Mouse (Mus musculus) natural killer cell, adult 2 months (primary cell): ENCODE results near the gene Inhbc.

Source experiments
- DNase-seq, 2 experiments: peaks; one replicate each; pipeline ENCODE4 v3.0.0; 2022; ENCODE audit warnings: low spot score in 2 of 2

The Inhbc gene

DNA sequence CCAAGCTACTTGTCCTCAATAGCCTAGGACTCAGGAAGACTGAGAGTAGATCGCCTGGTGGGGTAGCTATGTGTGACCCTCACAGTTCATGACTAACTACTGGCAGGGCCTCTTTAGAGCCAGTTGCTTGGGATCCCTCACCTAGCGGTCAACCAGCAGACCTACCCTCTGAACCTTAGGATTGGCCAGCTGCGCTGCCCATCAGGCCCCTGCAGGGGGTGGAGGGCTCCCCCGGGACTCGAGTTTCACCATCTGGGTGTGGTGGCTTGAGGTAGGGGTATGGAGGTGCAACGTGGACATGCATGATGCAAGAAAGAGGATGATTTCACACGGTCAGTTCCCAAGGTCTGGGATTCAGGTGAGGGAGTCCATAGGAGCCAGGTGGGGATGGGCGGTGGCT lies 18.5 kb downstream of the Inhbc start:
- no peak for DNase-seq

DNA sequence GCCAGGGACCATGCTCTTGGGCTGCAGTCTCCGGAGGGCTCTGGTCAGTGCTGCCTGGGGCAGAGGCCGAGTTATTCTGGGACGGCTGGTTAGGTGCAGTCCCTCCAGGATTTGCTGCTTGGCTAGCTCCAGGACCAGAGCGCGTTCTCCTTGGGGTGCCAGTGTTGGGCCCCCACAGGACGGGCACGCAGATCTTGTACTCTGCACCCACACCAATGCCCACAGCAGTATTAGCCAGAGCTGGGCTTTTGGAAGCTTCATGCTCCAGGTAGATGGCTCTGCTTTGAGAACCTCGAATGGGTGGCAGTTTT lies 19.0 kb downstream of the Inhbc start:
- DNase-seq: no peak

DNA sequence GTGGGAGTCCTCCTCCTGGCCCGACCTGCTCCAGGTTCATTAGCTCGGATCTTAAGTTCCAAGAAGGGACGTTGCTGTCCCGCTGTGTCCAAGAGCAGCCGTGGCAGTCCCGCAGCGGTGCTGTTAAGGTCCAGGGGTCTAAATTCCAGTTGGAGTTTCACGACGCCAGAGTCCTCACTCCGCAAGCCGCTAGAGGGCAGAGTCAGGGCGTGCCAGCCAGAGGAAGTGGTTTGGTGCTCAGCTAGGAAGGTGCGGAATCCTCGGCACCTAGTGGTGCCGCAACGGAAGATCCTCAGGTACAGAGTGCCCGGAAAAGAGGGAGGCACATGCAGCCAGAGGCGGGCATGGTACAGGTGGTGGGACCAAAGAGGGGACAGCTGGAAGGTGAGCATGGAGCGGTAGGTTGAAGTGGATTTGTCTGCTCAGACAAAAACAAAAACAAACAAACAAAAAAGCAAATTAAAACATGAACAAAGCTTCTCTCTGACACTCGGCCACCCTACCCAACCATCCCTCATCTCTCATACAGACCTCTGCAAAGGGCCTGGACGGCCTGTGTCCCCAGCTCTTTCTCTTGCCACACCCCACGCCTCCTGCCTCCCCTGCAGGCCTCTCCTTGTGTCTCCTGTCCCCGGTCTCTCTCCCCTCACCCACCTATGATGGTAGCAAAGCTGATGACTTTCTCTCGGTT lies 19.5 kb downstream of the Inhbc start:
- peak; percentile 44 to 63 for DNase-seq

DNA sequence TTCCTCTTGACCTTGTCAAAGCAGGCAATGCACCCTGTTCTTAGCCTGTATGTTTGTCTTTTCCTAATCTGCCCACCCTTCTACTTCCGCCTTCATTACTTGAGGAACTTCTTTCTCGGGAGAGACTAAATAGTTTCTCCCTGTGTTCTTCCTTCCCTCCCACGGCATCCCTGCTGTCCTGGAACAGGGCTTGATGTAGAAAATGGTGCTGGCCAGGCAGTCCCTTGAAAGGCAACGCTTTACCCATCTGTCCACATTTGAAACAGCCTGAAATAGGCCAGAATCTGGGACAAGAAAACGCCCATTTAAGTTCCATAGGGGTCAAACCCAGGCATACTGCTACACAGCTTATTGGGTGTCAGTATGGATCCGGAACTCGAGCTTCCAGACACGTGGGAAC lies 20.4 kb downstream of the Inhbc start:
- no peak for DNase-seq

DNA sequence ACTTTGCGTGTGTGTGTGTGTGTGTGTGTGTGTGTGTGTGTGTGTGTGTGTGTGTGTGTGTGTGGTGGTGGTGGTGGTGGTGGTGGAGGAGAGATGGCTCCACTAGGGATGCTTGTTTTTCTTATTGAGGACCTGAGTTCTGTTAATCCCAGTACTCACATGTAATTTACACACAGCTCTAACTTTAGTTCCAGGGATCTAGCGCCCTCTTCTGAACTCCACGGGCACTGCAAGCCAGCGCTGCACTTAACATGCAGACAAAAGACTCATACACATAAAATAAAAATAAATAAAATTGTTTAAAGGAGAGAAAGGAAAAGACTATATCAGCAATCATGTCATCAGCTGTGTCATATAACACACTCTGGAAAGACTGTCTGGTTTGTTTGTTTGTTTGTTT lies 21.3 kb downstream of the Inhbc start:
- DNase-seq: no peak

DNA sequence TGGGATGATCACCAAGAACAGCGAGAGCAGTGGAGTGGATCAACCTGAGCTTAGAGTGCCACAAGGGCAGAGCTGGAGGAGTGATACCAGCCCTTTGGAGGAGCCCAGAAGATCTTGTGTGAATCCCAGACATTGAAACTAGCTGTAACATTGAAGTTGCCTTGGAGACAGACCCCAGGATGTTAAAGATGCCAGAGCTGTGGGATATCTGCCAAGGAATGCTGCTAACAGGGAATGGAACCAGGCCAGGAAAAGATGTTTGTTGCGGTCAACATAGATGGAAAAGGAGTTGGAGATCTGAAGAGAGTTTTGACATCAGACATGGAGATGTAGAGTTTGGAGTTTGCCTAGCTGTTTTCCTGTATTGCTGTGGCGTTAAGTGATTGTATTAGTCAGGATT lies 24.1 kb downstream of the Inhbc start:
- DNase-seq: no peak

DNA sequence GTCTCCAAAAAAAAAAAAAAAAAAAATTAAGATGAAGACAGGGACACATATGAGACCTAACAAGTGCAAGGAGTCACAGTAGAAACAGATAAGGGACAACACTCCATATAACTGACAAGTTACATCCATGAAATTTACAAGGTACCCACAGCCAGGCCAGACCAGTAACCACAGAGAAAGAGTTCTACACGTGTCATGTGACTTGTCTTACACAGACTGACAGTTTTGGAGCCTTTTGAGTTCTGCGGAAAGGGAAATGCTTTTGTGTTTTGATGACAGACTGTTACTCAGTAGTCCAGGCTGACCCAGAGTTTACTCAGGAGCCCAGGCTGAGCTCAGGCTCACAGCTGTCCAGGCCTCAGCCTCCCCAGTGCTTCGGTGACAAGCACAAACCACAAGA lies 27.2 kb downstream of the Inhbc start:
- DNase-seq: no peak

DNA sequence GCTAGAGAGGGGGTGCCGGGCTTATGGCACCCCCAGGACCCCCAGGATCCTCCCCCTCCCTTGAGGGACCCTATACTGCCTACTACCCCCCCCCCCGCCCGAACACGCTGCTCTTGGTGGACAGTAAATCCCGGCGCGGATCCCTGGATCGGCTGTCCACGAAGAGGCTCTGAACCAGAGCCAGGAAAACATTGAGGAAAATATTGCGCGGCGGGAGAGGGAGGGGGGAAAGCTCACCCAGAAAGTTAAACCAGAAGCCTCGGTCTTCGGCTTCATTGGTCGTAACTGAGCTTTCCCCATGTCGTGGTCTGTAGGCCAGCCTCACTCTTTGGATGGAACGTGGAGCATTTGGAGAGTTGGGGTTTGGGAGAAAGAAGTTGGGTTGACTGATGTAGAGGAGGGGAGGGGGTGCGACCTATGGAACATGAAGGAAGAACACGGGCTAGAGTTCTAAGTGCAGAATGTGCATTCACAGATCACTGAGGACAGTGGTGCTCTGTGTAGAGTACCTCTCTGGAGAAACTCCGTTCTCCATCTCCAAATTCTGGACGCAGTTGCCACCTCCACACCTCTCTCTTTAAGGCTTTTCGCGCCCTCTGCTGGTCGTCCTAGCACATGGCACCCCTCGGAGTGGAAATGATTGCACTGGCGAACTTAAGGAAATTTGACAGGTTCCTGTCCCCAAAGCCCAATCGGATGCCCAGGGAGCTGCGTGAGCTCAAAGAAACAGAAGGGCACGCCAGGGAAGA lies 28.2 kb downstream of the Inhbc start, which contains the start of gene Gli1:
TSS of gene Gli1 (minus strand) at position 84 of the 749 bp plus-strand sequence.
- peak; percentile 70 to 76 for DNase-seq

DNA sequence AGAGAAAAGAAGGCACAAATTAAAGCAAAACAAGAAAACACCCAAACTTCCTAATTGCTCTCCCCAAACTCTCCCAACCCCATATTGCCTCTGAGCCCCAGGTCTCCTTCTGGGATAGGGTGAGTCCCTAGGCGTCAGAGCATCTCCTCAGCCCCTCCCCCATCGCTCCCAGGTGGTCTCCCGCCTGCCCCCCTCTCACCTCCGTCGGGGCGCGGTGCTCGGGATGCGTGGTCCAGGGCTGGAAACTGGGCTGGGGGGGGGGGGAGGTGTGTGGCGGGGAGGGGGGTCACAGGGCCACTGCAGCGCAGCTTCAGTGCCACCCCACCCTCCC lies 28.9 kb downstream of the Inhbc start:
- DNase-seq: no peak

DNA sequence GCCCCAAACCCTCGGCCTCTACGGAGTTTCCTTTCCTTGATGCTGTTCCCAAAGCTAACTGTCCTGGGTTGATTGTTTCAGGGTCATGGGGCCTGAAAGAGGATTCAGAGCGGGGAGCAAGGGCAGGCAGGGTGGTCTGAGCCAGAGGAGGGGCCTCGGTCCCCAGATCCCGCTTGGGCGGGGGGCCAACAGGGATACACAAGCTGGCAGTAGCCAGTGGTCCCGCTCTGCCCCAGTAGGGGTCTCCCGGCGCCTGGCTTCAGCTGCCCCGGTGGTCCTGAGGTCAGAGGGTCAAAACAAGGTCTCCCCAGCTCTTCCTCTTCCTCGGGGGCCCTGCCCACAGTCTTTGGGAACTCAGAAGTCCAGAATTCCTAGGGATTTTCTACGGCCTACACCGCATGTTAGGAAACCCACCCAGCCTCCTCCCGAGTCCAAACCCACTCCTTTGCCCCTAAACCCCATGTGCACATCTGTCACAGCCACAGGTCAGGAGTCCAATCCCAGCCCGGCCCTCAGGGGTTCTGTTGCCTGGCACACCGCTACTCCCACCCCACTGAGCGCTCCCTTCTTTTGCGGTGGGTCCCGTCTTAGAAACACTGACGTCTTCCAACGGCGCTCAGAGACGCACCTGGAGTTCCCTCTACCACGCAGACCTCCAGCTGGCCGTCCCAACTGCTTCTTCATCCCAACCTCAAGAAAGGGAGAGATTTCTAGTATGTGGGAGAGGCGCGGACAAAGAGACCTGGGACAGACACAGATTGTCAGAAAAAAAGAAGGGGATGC lies 29.5 kb downstream of the Inhbc start:
- DNase-seq: no peak

DNA sequence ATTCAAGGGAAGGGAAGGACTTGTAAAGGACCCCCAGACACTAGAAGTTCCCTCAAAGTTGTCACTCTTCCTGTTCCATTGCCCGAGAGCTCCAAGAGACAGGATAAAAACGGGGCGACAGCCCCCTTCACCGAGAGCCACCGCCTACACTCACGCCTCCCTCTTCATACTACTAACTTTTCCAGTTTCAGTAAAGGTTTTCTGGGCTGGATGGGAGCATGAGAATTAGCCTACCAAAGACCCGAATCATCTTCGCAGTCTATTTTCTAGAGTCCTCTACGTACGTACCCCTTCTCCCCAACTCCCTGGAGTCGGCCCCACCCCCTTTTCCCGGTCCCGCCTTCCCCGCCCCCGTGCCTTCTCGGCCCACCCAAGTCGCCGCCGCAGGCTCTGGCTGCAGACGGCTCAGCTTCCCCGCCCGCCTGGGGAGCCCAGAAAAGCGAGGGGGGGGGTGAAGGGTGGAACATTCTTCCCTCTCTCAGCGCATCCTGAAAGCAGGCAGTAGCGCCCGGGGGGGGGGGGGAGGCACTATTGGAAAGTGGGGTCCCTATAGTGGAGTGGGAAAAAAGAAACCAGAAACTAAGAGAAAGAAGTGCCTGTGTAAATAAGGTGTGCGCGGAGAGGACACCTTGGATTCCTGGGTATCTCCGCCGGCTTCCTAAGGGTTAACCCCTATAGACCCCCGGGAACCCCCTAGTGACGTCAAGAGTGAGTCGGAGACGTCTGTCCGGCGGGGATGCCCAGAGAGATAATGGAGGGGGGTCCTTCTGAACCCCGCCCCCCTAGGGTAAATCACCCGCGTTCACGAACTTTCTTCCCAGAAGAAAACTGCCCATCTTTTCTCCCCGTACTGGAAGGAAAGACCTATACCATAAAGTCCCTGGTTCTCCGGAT lies 30.3 kb downstream of the Inhbc start:
- DNase-seq: no peak

DNA sequence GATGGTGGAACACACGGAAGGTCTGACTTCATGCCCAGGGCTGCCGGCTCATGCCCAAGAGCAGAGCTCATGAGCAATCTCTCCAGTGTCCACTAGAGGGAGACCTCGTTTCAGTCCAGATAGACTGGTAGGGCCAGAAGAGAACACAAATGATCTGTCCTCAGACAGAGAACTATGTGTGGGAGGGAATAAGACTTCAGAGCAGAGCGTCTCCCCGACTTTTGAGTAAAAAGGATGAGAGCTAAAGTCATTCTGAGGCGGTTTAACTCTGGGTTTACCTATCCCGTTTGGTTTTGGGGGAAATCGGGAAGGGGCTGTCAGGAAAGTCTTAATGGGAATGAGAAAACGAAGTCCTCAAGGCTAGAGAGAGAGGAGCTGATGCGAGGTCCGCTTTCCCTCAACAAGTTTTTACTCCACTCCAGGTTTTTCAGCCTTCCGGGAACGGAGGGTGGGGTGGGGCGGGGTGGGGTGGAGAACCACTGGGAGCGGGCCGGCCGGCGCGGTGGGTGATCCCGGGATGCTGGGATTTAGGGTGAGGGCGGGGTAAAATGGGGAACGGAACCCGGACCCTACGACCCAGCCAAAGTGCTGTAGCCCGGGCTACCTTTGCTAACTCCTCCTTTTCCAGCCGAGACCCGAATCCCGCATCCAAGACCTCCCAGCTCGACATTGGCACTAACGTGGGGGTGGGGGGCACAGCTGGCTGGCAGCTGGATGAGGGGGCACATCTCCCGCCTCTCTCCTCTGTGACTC lies 31.1 kb downstream of the Inhbc start:
- DNase-seq: peak; percentile 85 to 87

DNA sequence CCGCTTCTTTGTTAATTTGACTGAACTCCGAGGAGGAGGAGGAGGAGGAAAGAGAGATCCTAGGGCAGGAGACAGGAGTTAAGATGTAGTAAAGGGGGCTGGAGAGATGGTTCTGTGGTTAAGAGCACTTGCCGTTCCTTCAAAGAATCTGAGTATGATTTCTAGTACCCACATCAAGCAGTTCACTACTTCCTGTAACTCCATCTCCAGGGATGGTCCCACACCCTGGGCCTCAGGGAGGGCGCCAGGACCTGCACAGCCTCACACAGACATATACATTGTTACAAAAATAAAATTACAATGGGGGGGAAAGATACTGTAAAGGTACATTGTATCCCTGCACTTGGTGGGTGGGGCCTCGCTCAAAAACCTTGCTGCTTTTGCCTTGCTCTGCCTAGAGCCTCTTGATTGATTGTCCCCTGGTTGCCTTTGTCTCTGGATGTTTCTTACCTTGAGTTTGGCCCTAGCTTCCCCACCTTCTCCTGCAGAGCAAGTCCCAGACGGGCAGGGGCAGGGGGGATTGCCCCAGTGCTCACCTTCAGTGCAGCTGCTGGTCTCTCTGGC lies 32.6 kb downstream of the Inhbc start:
- DNase-seq: no peak

DNA sequence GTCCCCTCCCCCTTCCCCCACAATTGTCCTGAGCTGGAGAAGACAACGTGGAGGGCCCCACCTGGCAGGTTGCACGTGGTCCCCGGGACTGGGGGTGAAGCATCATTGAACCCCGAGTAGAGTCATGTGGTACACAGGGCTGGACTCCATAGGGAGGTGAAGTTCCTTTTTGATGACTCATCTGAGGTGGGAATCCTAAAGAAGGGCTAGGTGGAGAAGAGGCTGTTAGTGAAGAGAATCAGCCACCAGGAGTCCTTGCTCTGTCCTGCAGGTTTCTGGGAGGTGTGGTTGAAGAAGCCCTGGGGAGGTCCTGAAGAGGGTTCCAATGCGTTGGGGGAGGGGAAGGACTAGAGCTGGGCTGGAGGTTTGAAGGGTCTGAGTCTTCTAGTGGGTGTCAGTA lies 33.3 kb downstream of the Inhbc start:
- DNase-seq: no peak

DNA sequence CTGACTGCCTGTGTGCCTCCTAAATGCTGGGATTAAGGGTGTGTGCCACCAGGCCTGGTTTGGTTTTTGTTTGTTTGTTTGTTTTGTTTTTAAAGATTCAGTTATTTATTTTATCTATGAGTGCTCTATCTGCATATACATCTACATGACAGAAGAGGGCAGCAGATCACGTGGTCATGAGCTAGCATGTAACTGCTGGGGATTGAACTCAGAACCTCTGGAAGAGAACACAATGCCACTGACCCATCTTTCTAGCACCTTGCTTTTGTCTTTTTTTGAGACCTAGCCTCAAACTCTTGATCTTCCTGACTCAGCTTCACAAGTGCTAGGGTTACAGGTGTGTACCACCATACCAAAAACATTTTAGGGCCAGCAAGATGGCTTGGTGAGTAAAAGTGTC lies 35.0 kb downstream of the Inhbc start:
- no peak for DNase-seq

DNA sequence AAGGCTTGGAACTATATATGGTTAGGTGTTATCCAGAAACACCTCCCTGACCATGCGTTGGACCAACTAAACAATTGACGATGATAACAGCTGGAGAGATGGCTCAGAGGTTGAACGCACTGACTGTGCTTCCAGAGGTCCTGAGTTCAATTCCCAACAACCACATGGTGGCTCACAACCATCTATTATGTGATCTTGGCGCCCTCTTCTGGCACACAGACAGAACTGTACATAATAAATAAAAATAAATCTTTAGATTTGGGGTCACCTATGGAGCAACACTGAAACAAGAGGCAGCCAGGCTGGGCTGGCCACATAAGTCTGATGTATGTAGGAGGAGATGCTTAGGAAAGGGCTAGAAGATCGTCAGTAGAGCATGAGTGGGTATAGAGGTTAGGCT lies 37.1 kb downstream of the Inhbc start:
- no peak for DNase-seq

DNA sequence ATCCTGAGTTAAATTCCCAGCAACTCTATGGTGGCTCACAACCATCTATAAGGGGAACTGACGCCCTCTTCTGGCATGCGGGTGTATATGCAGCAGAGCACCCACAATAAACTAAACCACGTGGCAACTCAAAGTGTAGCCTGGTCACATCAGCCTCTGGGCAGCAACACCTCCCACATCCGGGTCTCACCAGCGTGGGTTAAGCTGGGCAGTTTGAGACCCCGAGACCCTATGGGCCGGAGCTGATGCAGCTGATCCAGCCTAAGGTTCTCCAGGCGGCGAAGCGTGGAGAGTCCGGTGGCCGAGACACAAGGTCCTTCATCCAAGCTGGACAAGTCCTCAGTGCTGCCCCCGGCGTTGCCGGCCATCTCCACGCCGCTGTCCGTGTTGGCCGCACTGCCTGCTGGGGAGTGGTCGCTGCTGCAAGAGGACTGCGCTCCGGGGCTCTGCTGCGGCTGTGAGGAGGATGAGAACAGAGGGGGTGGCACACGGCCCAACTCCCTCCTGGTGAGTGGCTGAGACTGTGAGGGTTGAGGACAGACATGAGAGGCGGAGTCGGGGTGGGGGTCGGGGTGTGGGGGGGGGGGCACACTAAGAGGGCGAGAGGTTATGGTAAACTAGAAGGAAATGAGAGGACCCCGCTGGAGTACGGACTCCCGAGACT lies 37.9 kb downstream of the Inhbc start:
- DNase-seq: no peak

DNA sequence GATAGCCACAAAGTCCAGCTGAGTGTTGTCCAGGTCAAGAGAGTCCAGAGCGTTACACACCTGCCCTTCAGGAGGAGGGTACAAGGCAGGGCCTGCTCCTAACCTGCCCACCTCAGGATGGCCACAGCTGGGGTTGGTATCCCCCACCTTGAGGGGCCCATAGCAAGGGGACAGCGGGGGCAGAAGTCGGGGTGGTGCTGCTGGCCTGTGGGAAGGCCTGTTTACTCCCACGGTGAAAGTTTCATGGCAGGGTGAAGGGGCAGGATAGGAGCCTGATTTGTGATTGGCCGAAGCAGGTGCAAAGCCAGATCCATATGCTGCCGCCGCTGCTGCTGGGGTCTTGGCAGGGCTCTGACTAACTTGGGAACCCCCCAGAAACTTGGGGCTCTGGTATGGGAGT lies 40.0 kb downstream of the Inhbc start:
- no peak for DNase-seq

DNA sequence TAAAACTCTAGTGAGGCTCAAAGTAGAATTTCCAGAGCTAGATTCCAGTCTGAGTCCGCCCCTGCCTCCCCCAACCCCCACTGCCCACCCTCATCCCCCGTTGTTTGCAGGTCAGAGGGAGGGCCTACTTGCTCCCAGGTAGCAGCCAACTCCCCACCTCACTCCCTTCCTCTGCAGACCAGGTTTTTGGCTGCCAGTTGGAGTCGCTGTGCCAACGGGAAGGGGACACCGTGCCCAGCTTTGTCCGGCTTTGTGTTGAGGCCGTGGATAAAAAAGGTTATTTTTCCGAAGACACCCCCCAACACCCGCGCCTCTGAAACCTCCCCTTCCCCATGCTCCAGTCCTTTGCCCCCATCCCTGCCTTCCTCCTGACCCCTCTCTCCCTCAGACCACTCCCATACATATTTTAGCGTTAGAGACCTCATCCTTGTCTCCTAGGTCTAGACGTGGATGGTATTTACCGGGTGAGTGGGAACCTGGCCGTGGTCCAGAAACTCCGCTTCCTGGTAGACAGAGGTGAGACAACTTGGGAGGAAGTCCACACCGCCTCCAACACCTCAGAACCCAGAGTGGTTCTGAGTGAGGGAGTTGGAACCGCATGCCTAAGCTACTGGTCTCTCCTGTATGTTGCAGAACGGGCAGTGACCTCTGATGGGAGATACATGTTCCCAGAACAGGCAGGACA lies 42.6 kb downstream of the Inhbc start:
- DNase-seq: no peak

DNA sequence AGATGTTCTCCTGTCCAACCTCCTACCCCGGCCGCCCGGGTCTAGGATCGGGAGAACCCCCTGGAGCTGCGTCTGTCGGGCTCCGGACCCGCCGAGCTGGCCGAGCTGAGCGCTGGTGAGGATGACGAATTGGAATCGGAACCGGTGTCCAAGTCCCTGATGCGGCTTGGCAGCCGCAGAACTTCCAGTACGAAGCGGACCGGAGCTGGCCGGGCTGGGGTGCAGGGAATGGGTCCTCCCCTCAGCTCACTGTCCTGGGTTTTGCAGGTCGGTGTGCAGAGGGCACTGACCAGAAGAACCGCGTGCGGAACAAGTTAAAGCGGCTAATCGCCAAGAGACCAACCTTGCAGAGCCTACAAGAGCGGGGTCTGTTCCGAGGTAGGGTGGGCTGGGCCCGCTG lies 43.4 kb downstream of the Inhbc start:
- no peak for DNase-seq
